Mouse (Mus musculus) liver, embryonic 14.5 days (tissue): ENCODE data around the gene Mrpl2. TPM values are rescaled to one million over a fixed set of nuclear protein-coding genes. Genes with fewer than 3 reads are reported as not detected.

ENCODE experiments used
- ATAC-seq: fragments of 200-750 bp; cut with Nextera tagmentation; 2 replicates; pipeline ENCODE4 v1.8.0; 2017; ENCODE audit warnings: moderate number of reproducible peaks, mild to moderate bottlenecking, moderate library complexity; ENCODE audit not compliant: insufficient read depth
- DNase-seq, 3 experiments: peaks; one replicate each; pipeline ENCODE4 v3.0.0-alpha.2; 2012 to 2013; ENCODE audit warnings: low read depth in 3 of 3, low spot score in 3 of 3
- H3K27ac ChIP-seq: fragments of 300-500 bp; sonication (generic); 2 replicates; pipeline ENCODE4 v1.5.1; 2014; ENCODE audit warnings: moderate library complexity, mild to moderate bottlenecking, control low read depth, inconsistent platforms
- H3K27me3 ChIP-seq: fragments of 300-500 bp; sonication (generic); 2 replicates; pipeline ENCODE4 v1.6.1; 2014; ENCODE audit warnings: mild to moderate bottlenecking, low read length, moderate library complexity; ENCODE audit not compliant: control insufficient read depth, insufficient read depth
- H3K36me3 ChIP-seq: fragments of 300-500 bp; sonication (generic); replicated peaks from 2 replicates; pipeline ENCODE4 v1.6.1; 2014; ENCODE audit warnings: low read depth; ENCODE audit not compliant: control insufficient read depth, insufficient read depth
- H3K4me1 ChIP-seq, 2 experiments: fragments of 200-500 bp in 1 of 2; fragments of 300-500 bp in 1 of 2; sonication (generic) in 1 of 2; replicated peaks; 2 replicates each; pipeline ENCODE4 v1.6.1; 2012 to 2014; ENCODE audit warnings: antibody characterized with exemption in 1 of 2, inconsistent platforms in 1 of 2, low read length in 1 of 2; ENCODE audit not compliant: control insufficient read depth in 2 of 2, insufficient read depth in 2 of 2
- H3K4me2 ChIP-seq: fragments of 300-500 bp; sonication (generic); 2 replicates; pipeline ENCODE4 v1.6.1; 2014; ENCODE audit warnings: low read depth, mild to moderate bottlenecking, control low read depth, moderate library complexity
- H3K4me3 ChIP-seq, 2 experiments: fragments of 200-500 bp in 1 of 2; fragments of 300-500 bp in 1 of 2; sonication (generic) in 1 of 2; 2 replicates each; pipeline ENCODE4 v1.5.1; 2012 to 2014; ENCODE audit warnings: low read depth in 2 of 2, low read length in 2 of 2, mild to moderate bottlenecking in 2 of 2, control low read depth in 1 of 2, inconsistent platforms in 1 of 2, moderate library complexity in 1 of 2; ENCODE audit not compliant: insufficient read depth in 1 of 2
- H3K9ac ChIP-seq: fragments of 300-500 bp; sonication (generic); replicated peaks from 2 replicates; pipeline ENCODE4 v1.6.1; 2014; ENCODE audit warnings: mild to moderate bottlenecking, control low read depth, moderate library complexity
- H3K9me3 ChIP-seq: fragments of 300-500 bp; sonication (generic); 2 replicates; pipeline ENCODE4 v1.6.1; 2016; ENCODE audit warnings: low read length, mixed read lengths; ENCODE audit not compliant: control insufficient read depth
- CTCF ChIP-seq: IDR thresholded peaks from 2 replicates; pipeline ENCODE4 v1.5.1; 2016; ENCODE audit warnings: antibody characterized with exemption, low read depth, control low read depth
- EP300 ChIP-seq: IDR thresholded peaks from 2 replicates; pipeline ENCODE4 v1.6.1; 2016; ENCODE audit warnings: antibody characterized with exemption, low read depth
- WGBS: fragments of 180-500 bp; shearing (Covaris S2); extraction: QIAGEN DNeasy Blood & Tissue Kit; methylation state at CpG from one replicate; pipeline ENCODE4 v1.1.7; 2014; ENCODE audit not compliant: insufficient replicate concordance; 5-methylcytosine and 5-hydroxymethylcytosine counted together
- polyA plus RNA-seq, 2 experiments: library from polyadenylated mRNA; depleted of rRNA in 1 of 2; stranded (reverse) in 1 of 2; unstranded in 1 of 2; fragments of >200 nt; fragmentation: Nextera tagmentation in 1 of 2; extraction: Ambion mirVana in 1 of 2; gene quantifications; 2 replicates each; pipeline versions ENCODE4 v1.2.1 to v1.2.3; 2012 to 2014

The Mrpl2 gene
- polyA plus RNA-seq, 2 experiments = 36.1 to 84.6 TPM

- no peak overlapping the region for H3K4me3 ChIP-seq
- no peak for DNase-seq
- no peak for ATAC-seq
- H3K27ac ChIP-seq = no peak overlapping the region
- H3K4me1 ChIP-seq = peaks cover 0 to 1% of the 10 kb centered on the region in 2 experiments; a peak in 1 of 4 replicates
- 48% methylated on average over 2 of the region's 2 CpGs for WGBS
- H3K27me3 ChIP-seq = no peaks in the 10 kb centered on the region
- H3K36me3 ChIP-seq = no peaks in the 10 kb centered on the region
- no peak overlapping the region for H3K4me2 ChIP-seq
- H3K9ac ChIP-seq = no peak overlapping the region
- no peaks in the 10 kb centered on the region for H3K9me3 ChIP-seq
- TF ChIP-seq CTCF (no peak), EP300 (no peak)
Measured at GRCm38 (mm10) chr17:46612189-46612588, 33.8 kb upstream of the Mrpl2 start.

GRCm38 (mm10) chr17:46612820-46613219 is 33.2 kb upstream of the Mrpl2 start:
- DNase-seq (no peak), ATAC-seq (no peak)
- no peak overlapping the region for H3K9ac ChIP-seq
- no peaks in the 10 kb centered on the region for H3K36me3 ChIP-seq
- 38% methylated on average over 4 of the region's 4 CpGs for WGBS
- H3K4me1 ChIP-seq = peaks cover 0 to 6% of the 10 kb centered on the region in 2 experiments; a peak in 2 of 4 replicates
- no peaks in the 10 kb centered on the region for H3K27me3 ChIP-seq
- no peaks in the 10 kb centered on the region for H3K9me3 ChIP-seq
- H3K27ac ChIP-seq = no peak overlapping the region
- H3K4me2 ChIP-seq = no peak overlapping the region
- H3K4me3 ChIP-seq = no peak overlapping the region
- TF ChIP-seq EP300 = no peak
- no peak for TF ChIP-seq CTCF

GRCm38 (mm10) chr17:46613229-46613628 is 32.8 kb upstream of the Mrpl2 start:
- WGBS = 50% methylated on average over 3 of the region's 3 CpGs
- H3K36me3 ChIP-seq = no peaks in the 10 kb centered on the region
- no peak for ATAC-seq
- no peak overlapping the region for H3K4me3 ChIP-seq
- peaks cover 0 to 6% of the 10 kb centered on the region in 2 experiments; a peak in 2 of 4 replicates for H3K4me1 ChIP-seq
- DNase-seq = no peak
- no peak overlapping the region for H3K9ac ChIP-seq
- H3K4me2 ChIP-seq = no peak overlapping the region
- no peak overlapping the region for H3K27ac ChIP-seq
- TF ChIP-seq EP300 (no peak), CTCF (no peak)
- H3K27me3 ChIP-seq = no peaks in the 10 kb centered on the region
- no peaks in the 10 kb centered on the region for H3K9me3 ChIP-seq

GRCm38 (mm10) chr17:46617799-46618198 is 28.2 kb upstream of the Mrpl2 start:
- DNase-seq (no peak), ATAC-seq (no peak)
- H3K27ac ChIP-seq = no peak overlapping the region
- H3K4me1 ChIP-seq = peaks cover 4 to 26% of the 10 kb centered on the region in 2 experiments; a peak in 3 of 4 replicates
- TF ChIP-seq EP300 (no peak), CTCF (no peak)
- H3K9ac ChIP-seq = no peak overlapping the region
- no peak overlapping the region for H3K4me3 ChIP-seq
- WGBS = 66% methylated on average over 12 of the region's 12 CpGs
- no peak overlapping the region for H3K4me2 ChIP-seq
- H3K9me3 ChIP-seq = no peaks in the 10 kb centered on the region
- H3K36me3 ChIP-seq = no peaks in the 10 kb centered on the region
- no peaks in the 10 kb centered on the region for H3K27me3 ChIP-seq

DNA sequence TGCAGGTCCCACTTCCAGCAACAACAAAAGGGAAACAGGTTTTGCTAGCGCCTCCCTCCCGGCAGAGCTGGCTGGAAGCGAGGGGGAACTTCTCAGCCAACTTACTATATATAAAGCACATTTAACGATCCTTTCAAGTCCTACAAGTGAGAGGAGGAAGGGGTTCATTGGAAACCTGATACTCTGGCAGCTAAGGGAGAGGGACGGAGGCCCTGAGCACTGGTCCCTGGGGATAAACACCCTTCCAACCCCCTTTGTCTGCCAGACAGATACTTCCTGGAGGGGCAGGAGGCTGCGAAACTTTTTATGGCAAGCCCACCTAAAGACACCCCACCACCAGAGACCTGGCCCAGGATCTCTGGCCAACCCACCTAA is 27.6 kb upstream of the Mrpl2 start:
- Histone ChIP-seq H3K9me3 (no peaks in the 10 kb centered on the region), H3K4me3 (no peak overlapping the region), H3K4me2 (no peak overlapping the region), H3K27ac (no peak overlapping the region), H3K36me3 (no peaks in the 10 kb centered on the region), H3K9ac (no peak overlapping the region), H3K4me1 (peaks cover 4 to 28% of the 10 kb centered on the region in 2 experiments; a peak in 3 of 4 replicates), H3K27me3 (no peaks in the 10 kb centered on the region)
- ATAC-seq (no peak), DNase-seq (no peak)
- TF ChIP-seq EP300 = no peak
- 46% methylated on average over 6 of the region's 6 CpGs for WGBS
